Mouse (Mus musculus) limb, embryonic 10.5 days (tissue): ENCODE results near the gene Setd2. TPM values are rescaled to one million over a fixed set of nuclear protein-coding genes. Genes with fewer than 3 reads are reported as not detected.

Source experiments
- DNase-seq: peaks from one replicate; pipeline ENCODE4 v3.0.0-alpha.2; 2017; ENCODE audit warnings: low spot score
- H3K27ac ChIP-seq: fragments of 300-500 bp; sonication (generic); 2 replicates; pipeline ENCODE4 v1.5.1; 2016; ENCODE audit warnings: mild to moderate bottlenecking
- H3K27me3 ChIP-seq: fragments of 300-500 bp; sonication (generic); 2 replicates; pipeline ENCODE4 v1.6.1; 2016; ENCODE audit warnings: low read depth, mild to moderate bottlenecking; ENCODE audit not compliant: poor library complexity, severe bottlenecking
- H3K36me3 ChIP-seq: fragments of 300-500 bp; sonication (generic); 2 replicates; pipeline ENCODE4 v1.6.1; 2016; ENCODE audit warnings: mild to moderate bottlenecking, moderate library complexity
- H3K4me1 ChIP-seq: fragments of 300-500 bp; sonication (generic); 2 replicates; pipeline ENCODE4 v1.6.1; 2016
- H3K4me3 ChIP-seq: fragments of 300-500 bp; sonication (generic); 2 replicates; pipeline ENCODE4 v1.5.1; 2016; ENCODE audit warnings: mild to moderate bottlenecking, moderate library complexity
- H3K9me3 ChIP-seq: fragments of 300-500 bp; sonication (generic); replicated peaks from 2 replicates; pipeline ENCODE4 v1.6.1; 2016; ENCODE audit warnings: mild to moderate bottlenecking
- WGBS: fragments of 180-500 bp; shearing (Covaris S2); methylation state at CpG from one replicate; pipeline ENCODE4 v1.1.7; 2016; 5-methylcytosine and 5-hydroxymethylcytosine counted together
- microRNA-seq: library from miRNA; unstranded; fragments of <30 nt; microRNA quantifications from one replicate; pipeline ENCODE4, GENCODE M21; 2017
- polyA plus RNA-seq: library from polyadenylated mRNA; unstranded; fragments of >200 nt; fragmentation: Nextera tagmentation; extraction: Ambion mirVana; gene quantifications from 2 replicates; pipeline ENCODE4 v1.2.1, GENCODE M21; 2016

Gene Setd2
- polyA plus RNA-seq, 1 experiment from 2014 or later, result 42.5 TPM

- peaks cover 15% of the 10 kb centered on the region for H3K4me1 ChIP-seq
- peaks cover 10% of the 10 kb centered on the region for H3K36me3 ChIP-seq
- WGBS, result 74% methylated on average over 7 of the region's 7 CpGs
- no peak overlapping the region for H3K27ac ChIP-seq
- no peaks in the 10 kb centered on the region for H3K27me3 ChIP-seq
- H3K9me3 ChIP-seq, result no peaks in the 10 kb centered on the region
- no peak overlapping the region for H3K4me3 ChIP-seq
- no peak for DNase-seq
Measured at GRCm38 (mm10) chr9:110660856-110661612, 128.6 kb downstream of the Setd2 start.

- H3K27me3 ChIP-seq, result no peaks in the 10 kb centered on the region
- no peak overlapping the region for H3K4me3 ChIP-seq
- DNase-seq, result no peak
- no peaks in the 10 kb centered on the region for H3K9me3 ChIP-seq
- WGBS, result 92% methylated on average over 1 of the region's 1 CpGs
- no peak overlapping the region for H3K27ac ChIP-seq
- peaks cover 10% of the 10 kb centered on the region for H3K36me3 ChIP-seq
- peaks cover 19% of the 10 kb centered on the region for H3K4me1 ChIP-seq
Measured at GRCm38 (mm10) chr9:110662844-110663243, 130.4 kb downstream of the Setd2 start.

GRCm38 (mm10) chr9:110665912-110666311 lies 133.5 kb downstream of the Setd2 start:
- Histone ChIP-seq H3K4me1 (peaks cover 18% of the 10 kb centered on the region), H3K27ac (peak overlapping the region; percentile 50; the same call in 1 of the 2 replicates), H3K27me3 (no peaks in the 10 kb centered on the region), H3K36me3 (no peaks in the 10 kb centered on the region), H3K9me3 (no peaks in the 10 kb centered on the region), H3K4me3 (no peak overlapping the region)
- 22% methylated on average over 4 of the region's 4 CpGs for WGBS
- DNase-seq, result no peak

- H3K27me3 ChIP-seq, result no peaks in the 10 kb centered on the region
- 56% methylated on average over 8 of the region's 8 CpGs for WGBS
- no peak overlapping the region for H3K4me3 ChIP-seq
- H3K27ac ChIP-seq, result peak overlapping the region; percentile 50; the same call in 1 of the 2 replicates
- no peak for DNase-seq
- H3K9me3 ChIP-seq, result no peaks in the 10 kb centered on the region
- no peaks in the 10 kb centered on the region for H3K36me3 ChIP-seq
- H3K4me1 ChIP-seq, result peaks cover 22% of the 10 kb centered on the region
Measured at GRCm38 (mm10) chr9:110666374-110666773, 134.0 kb downstream of the Setd2 start.

- H3K36me3 ChIP-seq, result no peaks in the 10 kb centered on the region
- WGBS, result 68% methylated on average over 4 of the region's 4 CpGs
- no peaks in the 10 kb centered on the region for H3K9me3 ChIP-seq
- no peak overlapping the region for H3K27ac ChIP-seq
- no peak overlapping the region for H3K4me3 ChIP-seq
- H3K4me1 ChIP-seq, result peaks cover 22% of the 10 kb centered on the region
- no peaks in the 10 kb centered on the region for H3K27me3 ChIP-seq
- no peak for DNase-seq
Measured at GRCm38 (mm10) chr9:110667219-110667836, 134.9 kb downstream of the Setd2 start.

Small RNAs within 50 kb of the gene (microRNA-seq; reads per million reads assigned to microRNA genes)
- not detected for gene Mir8107

Other genes with a start within 250 kb of the Setd2 start
- 46.6 and 46.7 TPM in 2 replicates for gene Elp6, start 227.4 kb upstream of the Setd2 start, polyA plus RNA-seq
- 37.9 and 41.7 TPM in 2 replicates for gene Scap, start 199.3 kb upstream of the Setd2 start, polyA plus RNA-seq
- 18.0 and 18.5 TPM in 2 replicates for gene Ptpn23, start 124.4 kb upstream of the Setd2 start, polyA plus RNA-seq
- gene Ngp, start 112.8 kb upstream of the Setd2 start, polyA plus RNA-seq, result not detected in 2 replicates
- gene Klhl18, start 55.9 kb upstream of the Setd2 start, polyA plus RNA-seq, result 8.5 and 10.3 TPM in 2 replicates
- 0.74 and 0.75 TPM in 2 replicates for gene Kif9, start 55.6 kb upstream of the Setd2 start, polyA plus RNA-seq
- gene Nradd, start 91.9 kb downstream of the Setd2 start, polyA plus RNA-seq, result 52.8 and 60.6 TPM in 2 replicates
- gene Nbeal2, start 121.6 kb downstream of the Setd2 start, polyA plus RNA-seq, result 0.73 and 0.76 TPM in 2 replicates
- gene Ccdc12, start 123.9 kb downstream of the Setd2 start, polyA plus RNA-seq, result 164 and 175 TPM in 2 replicates
- gene Myl3, start 209.3 kb downstream of the Setd2 start, polyA plus RNA-seq, result 1.7 and 3.5 TPM in 2 replicates
- gene Pth1r, start 214.5 kb downstream of the Setd2 start, polyA plus RNA-seq, result 36.3 and 49.2 TPM in 2 replicates